22 mouse cellular contexts compared by ENCODE assay signal in genomic region chr2:22165919-22166318, GRCm38 (mm10).
"Had no signal": no experiment of that assay in that cellular context is flagged by ENCODE, and none has a peak within 500 bp of the region (broad histone marks: within the 10 kb centered on the region; RNA-seq: fewer than 3 reads in every experiment).

No protein-coding gene starts in this region.

- ATAC-seq: liver, postnatal 0 days; lung, postnatal 0 days; midbrain, embryonic 15.5 days had no signal

- H3K27ac ChIP-seq: left cerebral cortex, adult 2 months; limb, embryonic 12.5 days; limb, embryonic 15.5 days; liver, embryonic 14.5 days; macrophage; midbrain, embryonic 12.5 days; midbrain, embryonic 15.5 days; neural tube, embryonic 12.5 days; neural tube, embryonic 15.5 days; stomach, embryonic 15.5 days had no signal

- DNase-seq: kidney, postnatal 10 days; kidney, postnatal 36 days; layer of hippocampus, postnatal 36 days; left cerebral cortex, postnatal 4 days; liver, postnatal 0 days; lung, embryonic 14.5 days; right cerebral cortex, postnatal 25 days; spleen, adult 18-20 months; thymus, adult 18-20 months; thymus, postnatal 36 days had no signal

- H3K27me3 ChIP-seq: limb, embryonic 12.5 days; limb, embryonic 15.5 days; midbrain, embryonic 12.5 days; midbrain, embryonic 15.5 days; neural tube, embryonic 12.5 days; neural tube, embryonic 15.5 days; stomach, embryonic 15.5 days had no signal

- H3K9ac ChIP-seq: limb, embryonic 12.5 days; limb, embryonic 15.5 days; liver, embryonic 14.5 days; liver, postnatal 0 days; lung, embryonic 14.5 days; midbrain, embryonic 12.5 days; midbrain, embryonic 15.5 days; neural tube, embryonic 12.5 days; neural tube, embryonic 15.5 days; stomach, embryonic 15.5 days had no signal

- H3K9me3 ChIP-seq: limb, embryonic 12.5 days; limb, embryonic 15.5 days; midbrain, embryonic 12.5 days; midbrain, embryonic 15.5 days; neural tube, embryonic 12.5 days; neural tube, embryonic 15.5 days; stomach, embryonic 15.5 days had no signal

- H3K4me1 ChIP-seq: limb, embryonic 12.5 days; limb, embryonic 15.5 days; midbrain, embryonic 12.5 days; midbrain, embryonic 15.5 days; neural tube, embryonic 12.5 days; neural tube, embryonic 15.5 days; stomach, embryonic 15.5 days had no signal

- H3K36me3 ChIP-seq: limb, embryonic 12.5 days; limb, embryonic 15.5 days; midbrain, embryonic 12.5 days; midbrain, embryonic 15.5 days; neural tube, embryonic 12.5 days; neural tube, embryonic 15.5 days; stomach, embryonic 15.5 days had no signal

- H3K4me3 ChIP-seq: left cerebral cortex, adult 2 months; limb, embryonic 12.5 days; limb, embryonic 15.5 days; midbrain, embryonic 12.5 days; midbrain, embryonic 15.5 days; neural tube, embryonic 12.5 days; neural tube, embryonic 15.5 days; stomach, embryonic 15.5 days had no signal

- H3K4me2 ChIP-seq: limb, embryonic 12.5 days; limb, embryonic 15.5 days; liver, embryonic 11.5 days; lung, embryonic 14.5 days; midbrain, embryonic 12.5 days; midbrain, embryonic 15.5 days; neural tube, embryonic 12.5 days; neural tube, embryonic 15.5 days; stomach, embryonic 15.5 days had no signal
